Mouse (Mus musculus) c-Kit-positive CD71-positive TER-119-negative erythroid progenitor cells, embryonic 14.5 days (primary cell): ENCODE data around the gene Sephs2.
A peak's percentile ranks its signal among the peaks of the same experiment; 100 is the strongest.

Experiments
- DNase-seq: peaks from one replicate; pipeline ENCODE4 v3.0.0-alpha.2; 2013; ENCODE audit warnings: low read depth

The Sephs2 gene

DNA sequence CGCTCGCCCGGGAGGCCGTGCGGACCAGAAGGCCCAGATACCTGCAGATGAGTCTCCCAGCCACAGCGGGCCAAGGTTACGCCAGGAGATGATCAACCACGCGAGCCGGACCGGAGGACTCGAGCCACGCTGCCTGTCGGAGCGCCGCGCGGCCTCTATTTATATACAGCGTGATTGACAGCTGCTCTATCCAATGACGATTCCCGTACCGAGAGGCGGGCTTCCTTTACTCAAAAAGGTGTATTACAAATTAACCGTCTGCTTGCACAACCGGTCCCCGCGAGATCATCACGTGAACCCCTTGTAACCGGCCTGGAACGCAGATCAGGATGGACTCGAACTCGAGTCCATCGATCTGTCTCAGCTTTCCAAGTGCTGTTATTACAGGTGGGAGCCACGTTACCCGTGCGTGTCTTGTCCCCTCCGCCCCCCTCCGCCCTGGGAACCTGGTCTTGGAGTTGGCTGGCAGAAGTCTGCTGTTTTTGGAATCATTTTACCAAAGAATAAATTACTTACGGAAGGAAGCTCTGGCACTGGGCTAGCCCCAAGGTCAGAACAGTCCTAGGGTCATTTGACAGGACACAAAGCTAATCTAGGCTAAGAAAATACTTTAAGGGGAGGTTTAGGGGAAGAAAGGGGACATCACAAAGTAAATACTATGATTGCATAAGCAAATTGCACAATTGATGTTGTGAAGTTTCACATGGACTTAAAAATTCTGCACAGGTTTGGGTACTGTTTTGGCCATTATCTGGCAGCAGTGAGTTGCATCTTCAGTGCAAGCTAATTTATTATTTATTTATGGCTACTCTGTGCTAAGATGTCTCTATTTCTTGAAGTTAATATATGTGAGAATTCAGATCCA is at the start of gene Sephs2:
Gene Sephs2 (minus strand): TSS at position 131 of the 865 bp plus-strand sequence.
- peak; percentile 94 for DNase-seq

DNA sequence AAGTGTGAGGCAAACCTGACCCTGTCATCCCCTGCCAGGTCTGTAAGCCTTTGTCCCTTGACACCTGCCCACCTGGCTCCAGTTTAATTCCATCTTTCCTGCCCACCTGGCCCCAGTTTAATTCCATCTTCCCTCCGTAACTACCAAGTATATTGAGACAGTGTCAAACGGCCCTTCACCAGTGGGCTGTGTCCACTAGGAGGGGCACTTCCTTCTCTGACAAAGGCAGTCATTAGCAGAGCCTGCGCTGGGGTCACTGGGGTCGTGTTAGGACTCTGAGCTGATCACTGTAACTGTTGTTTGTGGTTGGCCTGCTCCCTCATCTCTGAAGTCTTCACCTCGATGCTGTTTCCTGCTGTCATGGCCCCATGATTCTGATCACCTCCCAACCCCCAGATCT is 48.2 kb upstream of the Sephs2 start:
- DNase-seq: no peak

DNA sequence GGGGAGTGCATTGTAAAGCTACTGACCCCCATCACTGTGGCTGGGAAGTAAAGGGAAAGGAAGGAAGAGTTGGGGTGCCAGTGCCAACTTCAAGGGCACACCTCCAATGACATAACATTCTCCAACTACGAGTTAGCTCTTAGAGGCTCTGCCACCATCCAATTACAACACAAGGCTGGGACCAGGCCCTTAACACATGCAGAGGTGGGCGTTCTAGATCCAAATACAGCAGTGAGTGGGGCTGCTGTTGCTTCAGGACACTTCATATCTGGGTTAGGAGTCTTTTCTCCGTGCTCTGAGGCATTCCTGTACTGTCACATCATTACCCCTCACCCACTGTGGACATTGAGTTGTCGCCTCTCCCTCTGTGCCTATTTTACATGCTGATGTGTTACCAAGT is 47.3 kb upstream of the Sephs2 start:
- DNase-seq: no peak

DNA sequence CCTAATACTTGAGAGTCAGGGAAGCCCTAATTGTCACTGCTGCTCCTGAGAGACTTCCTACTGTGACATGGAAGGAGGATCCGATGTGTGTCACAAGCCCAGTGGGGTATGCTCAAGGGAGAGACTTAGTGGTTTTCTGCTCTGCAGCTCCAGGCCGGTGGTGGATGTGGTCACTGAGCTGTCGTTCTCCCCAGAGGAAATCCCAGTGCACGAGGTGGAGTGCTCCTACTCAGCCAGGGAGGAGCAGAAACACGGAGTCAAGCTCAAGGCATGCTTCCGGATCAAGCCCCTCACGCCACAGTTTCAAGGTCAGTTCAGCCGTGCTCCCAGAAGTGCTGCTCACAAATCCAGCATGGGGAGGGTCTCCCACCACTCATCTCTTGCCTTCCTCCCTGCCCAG is 40.1 kb upstream of the Sephs2 start:
- no peak for DNase-seq

DNA sequence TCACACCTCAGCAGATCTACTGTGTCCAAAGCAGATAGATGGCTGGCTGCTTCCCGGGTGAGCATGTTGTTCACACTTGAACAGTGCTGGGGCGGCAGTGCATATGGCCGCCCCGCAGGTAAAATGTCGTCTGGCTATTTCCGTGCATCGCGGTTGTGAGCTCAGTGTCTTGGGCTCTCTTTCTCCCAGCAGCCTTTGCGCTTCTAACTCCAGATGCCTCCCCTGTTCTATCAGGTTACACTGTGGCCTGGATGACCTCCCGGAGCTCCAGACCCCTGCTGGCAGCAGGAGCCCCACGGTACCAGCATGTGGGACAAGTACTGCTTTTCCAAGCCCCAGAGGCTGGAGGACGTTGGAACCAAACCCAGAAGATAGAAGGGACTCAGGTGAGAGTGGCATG is 36.1 kb upstream of the Sephs2 start:
- DNase-seq: no peak

DNA sequence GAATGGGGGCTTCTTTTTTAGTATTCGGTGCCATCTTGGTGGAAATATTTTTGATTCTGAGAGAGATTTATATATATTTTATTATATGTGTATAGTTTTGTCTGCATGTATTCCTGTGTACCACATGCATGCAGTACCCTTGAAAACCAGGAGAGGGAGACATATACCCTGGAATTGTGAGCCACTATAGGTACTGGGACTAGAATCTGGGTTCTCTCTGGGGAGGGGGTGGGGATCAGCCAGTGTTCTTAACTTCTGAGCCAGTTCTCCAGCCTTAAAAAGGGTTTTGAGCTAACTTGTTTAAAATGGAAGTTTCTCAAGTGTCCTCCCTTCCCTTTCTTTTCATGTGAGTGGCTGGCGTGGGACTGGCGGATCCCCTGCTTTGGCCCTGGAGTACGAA is 35.0 kb upstream of the Sephs2 start:
- DNase-seq: peak; percentile 60

DNA sequence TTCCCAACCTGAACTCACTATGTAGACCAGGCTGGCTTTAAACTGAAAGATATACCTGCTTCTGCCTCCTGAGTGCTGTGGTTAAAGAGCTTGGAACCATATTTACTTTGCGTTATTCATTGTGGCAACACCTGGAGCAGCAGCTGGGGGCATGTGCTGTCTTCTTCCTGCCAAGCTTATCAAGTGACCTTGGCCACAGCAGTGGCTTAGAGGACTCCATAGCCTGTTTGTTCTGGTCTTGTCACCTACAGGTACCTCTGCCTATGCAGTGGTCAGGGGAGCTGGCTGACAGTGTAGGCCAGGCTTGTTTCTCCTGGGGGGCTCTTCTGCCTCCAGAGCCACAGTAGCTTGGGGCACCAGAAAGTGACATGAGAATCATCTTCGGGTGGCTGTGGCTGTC is 34.6 kb upstream of the Sephs2 start:
- DNase-seq: no peak

DNA sequence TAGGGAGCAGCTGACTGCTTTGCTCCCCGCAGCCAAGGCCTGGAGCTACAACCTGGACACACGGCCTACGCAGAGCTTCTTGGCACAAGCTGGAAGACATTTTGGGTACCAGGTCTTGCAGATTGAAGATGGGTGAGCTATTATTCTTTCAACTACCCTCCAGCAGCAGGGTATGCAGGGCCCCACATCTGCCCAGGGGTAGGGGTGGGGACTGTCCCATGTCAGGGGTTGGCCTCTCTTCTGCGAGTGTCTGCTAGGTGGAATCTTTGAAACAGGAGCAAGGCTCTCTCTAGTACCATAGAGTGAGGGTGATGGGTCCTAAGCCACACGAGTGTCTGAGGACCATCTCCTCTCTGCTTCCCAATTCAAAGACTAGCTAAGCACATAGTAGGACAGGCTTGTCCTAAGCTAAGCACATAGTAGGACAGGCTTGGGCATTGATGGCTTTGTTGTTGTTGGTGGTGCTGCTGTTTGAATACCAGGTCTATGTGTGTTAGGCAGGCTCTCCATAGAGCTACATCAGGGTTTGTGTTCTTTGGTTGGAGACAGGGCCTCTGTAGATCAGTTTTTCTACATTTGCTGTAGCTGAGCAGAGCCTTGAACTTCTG is 23.8 kb upstream of the Sephs2 start:
- DNase-seq: no peak

DNA sequence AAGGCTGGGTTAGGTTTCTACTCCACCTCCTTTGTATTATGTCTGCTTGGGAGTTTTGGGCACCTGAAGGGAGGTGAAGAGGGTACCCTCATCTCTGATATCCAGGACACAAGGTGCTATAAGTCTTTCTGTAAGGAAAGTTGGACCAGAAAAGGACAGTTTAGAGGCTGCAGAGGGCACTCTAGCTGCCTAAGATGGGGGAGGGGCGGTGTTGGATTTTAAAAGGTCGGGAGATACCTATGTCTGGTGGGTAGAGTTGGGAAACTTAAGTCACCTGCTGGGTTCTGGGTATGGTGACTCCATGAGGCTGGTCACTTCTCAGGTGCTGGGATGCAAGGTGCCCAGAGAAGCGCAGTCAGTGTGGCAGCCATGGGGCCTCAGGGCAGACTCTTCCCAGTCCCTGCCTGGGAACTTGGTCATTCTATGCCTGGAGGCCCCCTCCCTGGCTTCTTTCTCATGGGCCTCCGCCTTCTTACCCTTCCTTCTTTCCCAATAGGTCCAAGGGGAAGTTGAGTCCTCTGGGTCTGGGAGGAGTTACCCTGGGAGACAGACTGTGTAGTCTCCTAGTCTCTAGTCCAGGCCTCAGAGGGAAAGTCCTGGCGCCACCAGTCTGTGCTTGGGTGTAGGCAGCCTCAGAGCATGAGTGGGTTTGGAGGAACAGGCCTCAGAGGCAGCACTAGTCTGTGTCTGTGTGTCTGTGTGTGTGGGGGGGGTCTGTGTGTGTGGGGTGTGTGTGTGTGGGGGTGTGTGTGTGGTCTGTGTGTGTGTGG is 23.1 kb upstream of the Sephs2 start:
- DNase-seq: no peak

DNA sequence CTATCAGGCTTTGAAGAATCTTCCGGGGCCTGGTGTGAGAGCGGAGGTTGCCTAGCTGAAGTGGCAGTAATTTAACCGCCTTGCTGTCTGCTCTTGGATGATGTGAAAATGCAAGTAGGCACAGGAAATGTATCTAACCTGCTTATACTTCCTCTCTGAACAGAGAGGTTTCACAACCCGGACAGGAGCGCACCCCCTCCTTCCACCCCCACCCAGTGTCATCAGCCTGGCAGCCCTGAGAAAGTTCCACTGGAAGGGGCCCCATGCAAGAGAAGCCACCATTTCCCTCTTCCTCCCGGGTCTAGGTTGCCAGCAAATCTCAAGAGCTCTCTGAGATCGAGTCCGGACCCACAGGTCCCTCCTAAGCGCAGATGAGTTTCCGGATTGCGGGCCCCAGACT is 22.2 kb upstream of the Sephs2 start, which contains the start of gene Itgal:
Gene Itgal (plus strand): TSS at position 163 of the 400 bp plus-strand sequence.
- no peak for DNase-seq

DNA sequence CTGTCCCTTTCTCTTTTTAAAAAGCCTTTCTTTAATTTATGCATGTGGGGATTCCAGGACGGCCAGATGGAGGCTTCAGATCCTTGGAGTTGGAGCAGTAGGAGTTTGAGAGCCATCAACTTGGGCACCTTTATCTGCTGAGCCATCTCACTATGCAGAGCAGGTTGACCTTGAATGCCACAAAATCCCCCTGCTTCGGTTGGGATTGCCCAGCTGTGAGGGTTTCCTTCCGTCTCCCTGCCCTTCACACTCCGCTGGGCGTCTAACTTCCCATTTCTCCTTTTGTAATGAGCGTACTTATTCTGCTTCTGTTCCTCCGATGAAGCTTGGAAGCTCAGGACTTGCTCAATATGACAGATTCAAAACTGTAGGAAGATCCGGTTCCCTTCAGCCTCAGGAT is 16.3 kb upstream of the Sephs2 start:
- no peak for DNase-seq

DNA sequence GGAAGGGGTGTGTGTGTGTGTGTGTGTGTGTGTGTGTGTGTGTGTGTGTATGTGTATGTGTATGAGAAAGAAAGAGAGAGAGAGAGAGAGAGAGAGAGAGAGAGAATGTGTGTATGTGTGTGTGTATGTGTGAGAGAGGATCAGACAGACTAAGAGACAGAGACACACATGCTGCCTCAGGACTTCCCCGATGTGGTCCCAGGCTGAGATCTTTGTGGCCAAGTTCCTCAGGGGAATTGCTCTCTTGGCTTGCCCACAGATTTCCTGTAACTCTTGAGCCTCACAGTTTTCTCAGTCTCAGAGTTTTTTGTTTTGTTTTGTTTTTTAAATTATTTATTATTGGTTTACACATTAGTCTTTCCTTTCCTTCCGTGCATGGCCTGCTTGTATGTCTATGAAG is 15.5 kb upstream of the Sephs2 start:
- no peak for DNase-seq

DNA sequence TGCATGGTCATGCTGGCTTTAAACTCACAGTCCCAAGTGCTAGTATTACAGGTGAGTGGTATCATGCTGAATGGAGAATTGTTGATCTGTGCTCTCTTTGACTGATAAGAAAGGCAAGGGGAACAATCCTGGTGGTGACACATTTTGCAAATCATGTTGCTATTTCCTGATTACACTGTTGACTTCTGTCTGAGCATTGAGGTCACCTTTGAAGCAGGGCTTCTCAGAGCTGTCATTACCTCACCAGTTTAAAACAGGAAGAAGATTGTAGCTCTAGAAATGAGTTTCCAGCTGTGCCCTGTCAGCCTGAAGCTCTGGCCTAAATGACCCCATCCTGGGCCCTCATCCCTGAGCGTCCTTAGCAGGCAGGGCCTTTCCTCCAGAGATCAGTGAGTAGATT is 14.1 kb upstream of the Sephs2 start:
- no peak for DNase-seq

DNA sequence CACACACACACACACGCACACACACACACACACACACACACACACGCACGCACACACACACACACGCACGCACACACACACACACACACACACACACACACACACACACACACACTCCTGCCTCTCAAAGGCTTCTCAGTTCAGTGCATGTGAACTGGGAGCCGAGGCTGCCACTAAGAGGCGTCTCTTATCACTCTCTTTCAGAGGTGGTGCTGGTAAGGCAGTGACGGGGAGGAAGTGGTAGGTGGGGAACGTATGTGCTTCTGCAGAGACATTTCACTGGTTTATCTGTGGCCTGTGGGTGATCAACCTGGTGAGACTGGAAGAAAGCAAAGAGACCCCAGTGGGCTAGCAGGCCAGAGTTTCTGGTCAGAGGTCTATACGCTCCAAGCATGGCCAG is 11.3 kb upstream of the Sephs2 start:
- no peak for DNase-seq

DNA sequence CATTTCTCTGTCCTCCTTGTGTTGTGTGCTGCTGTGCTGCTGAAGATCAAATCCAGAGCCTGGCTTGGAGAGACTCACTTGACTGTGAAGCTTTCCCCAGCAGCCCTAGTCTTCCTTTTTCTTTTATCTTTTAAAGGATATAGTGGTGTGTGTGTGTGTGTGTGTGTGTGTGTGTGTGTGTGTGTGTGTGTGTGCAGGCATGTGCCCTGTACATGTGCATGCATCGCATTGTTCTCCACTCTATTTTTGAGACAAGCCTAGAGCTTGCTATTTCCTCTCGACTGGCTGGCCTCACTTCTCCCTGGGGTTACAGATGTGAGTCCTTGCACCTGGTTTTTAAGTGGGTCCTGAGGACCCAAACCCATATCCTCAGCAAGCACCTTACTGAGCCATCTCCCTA is 8.3 kb upstream of the Sephs2 start:
- no peak for DNase-seq

DNA sequence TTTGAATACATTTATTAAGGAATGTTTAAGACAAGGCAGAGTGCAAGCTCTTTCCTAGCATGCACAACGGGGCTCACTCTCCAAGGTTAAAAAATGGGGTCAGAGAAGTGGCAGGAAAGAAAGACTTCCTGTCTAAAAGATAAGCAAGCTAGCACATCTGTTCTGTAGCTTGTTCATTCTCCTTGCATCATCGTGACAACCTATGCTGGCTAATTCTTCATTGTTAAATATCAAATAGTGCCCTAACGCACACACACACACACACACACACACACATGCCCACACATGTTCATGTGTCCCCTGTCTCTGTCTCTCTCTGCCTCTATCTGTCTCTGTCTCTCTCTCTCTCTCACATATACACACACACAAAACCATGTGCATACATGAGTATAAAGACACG is 7.3 kb upstream of the Sephs2 start:
- DNase-seq: no peak

DNA sequence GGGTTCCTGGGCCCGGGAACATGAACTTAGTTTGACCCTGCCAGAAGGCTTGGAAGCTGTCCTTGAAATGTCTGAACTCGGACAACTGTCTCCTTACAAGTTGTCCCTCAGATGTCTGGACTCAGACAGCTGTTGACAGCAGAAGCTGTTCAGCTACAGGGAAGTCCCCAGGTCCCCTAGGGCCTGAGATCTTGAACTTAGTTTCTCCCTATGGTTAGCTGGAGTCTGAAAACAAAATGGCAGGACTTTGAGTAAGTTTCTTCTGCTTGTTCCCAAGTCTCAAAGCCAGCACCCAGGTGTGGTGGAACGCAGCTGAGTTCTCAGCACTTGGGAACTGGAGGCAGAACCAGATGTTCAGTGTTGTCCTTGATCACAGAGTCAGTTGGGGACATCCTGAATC is 6.2 kb upstream of the Sephs2 start:
- DNase-seq: no peak

DNA sequence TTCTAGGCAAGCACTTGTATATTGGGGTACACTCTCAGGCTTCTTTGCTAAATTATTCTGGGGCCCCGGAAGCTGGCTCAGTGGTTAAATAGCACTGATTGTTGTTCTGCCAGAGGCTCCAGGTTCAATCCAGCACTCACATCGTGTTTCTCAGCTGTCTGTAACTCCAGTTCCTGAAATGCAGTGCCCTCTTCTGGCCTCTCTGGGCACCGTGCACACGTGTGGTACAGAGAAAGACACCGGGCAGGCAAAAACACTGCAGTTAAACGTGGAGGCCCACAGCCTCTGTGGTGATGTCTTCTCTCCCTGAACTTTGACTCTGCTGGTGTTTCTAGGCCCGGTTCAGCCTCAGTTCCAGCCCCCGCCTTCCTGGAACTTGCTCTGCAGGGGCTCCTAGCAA is 4.5 kb upstream of the Sephs2 start:
- DNase-seq: no peak

DNA sequence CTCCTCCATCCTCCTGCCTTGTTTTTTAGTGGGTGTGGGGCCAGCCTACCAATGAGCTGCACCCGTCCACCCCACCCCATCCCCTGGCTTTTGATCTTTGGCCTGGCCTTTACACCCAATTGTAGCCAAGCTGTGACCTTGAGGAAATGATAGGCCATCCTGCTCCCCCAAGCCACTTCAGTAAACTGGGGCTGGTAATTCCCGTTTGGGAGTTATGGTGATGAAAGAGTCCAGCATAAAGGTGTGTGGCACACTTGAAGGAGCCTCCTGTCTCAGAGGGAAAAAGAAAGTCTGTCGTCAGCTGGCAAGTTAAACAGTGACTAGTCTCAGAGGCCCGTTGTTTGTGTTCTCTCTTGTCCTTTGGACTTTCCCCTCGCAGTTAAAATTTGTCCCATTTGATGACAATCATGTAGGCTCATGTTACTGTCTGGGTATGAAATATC is 2.7 kb upstream of the Sephs2 start:
- DNase-seq: no peak

DNA sequence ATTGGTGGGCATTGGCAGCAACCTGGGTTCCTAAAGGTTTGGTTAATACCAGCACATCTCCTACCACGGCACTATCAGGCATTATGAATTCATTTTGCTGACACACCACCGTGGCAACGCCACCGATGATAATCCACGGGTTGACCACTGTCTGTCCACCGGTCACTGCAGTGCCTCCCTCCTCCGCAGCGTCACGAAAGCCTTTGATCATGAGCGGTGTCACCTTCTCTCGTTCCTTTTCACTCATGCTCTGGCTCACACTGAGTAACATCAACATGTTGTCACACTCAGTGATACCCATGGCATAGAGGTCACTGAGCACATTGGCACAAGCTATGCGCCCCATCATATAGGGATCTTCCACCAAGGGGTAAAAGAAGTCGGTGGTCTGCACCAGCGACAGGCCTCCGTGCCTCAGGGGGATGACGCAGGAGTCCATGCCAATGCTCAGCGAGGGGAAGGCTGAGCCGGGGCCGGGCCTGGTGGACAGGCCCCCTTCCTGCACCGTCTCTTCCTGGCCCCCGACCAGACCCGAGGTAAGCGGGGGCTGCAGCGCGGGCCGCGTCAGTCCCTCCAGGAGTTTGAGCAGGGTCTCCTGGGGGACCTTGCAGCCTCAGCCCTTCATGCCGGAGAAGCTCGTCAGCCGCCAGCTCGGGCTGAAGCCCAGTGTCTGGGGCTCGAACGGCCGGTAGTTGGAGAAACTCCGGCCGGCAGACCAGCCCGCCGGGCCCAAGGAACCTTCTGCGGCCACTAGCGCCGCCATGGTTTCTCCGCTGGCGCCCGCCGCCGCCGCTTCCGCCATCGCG is 534 bp downstream of the Sephs2 start:
- DNase-seq: no peak

DNA sequence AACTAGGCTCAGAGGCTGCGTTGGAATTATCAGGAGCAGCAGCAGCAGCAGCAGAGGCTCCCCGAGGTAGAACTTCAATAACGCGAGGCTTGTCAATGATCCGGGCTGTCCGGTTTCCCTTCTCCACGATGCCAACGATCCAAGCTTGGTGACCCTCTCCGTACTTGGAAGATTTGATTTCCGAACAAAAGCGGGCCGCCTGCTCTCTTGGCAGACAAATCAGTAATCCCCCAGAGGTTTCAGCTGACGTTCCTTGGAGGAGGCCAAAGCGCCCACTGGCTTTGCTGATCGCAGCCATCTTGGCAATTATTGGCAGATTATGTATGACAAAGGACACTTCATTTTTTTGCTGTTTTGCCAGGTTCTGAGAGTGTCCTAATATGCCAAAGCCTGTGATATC is 1.3 kb downstream of the Sephs2 start:
- no peak for DNase-seq

DNA sequence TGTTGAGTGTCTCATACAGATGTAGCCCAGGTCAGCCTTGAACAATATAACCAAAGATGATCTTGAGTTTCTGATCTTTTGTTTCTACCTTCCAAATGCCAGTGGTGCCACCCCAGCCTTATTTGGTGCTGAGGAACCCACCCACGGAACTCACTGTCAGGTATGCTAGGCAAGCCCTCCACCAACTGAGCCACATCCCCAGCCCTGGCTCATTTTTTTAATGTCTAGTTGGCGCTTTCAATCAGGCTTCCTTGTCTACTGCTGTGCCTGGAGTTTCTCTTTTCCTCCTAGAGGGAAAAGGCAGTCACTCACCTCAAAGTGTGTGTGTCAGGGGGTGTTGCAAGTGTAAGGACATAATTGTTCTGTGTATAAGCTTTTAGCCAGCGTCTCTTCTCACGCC is 2.8 kb downstream of the Sephs2 start:
- no peak for DNase-seq
